Mouse (Mus musculus): ENCODE data around the gene Pdcd4. TPM values are rescaled to one million over a fixed set of nuclear protein-coding genes. Genes with fewer than 3 reads are reported as not detected.

Pdcd4 gene
- polyA plus RNA-seq, 1 experiment, result 30.8 TPM

GRCm38 (mm10) chr19:53964910-53965633 lies 73.0 kb downstream of the Pdcd4 start:
- no peak for TF ChIP-seq POLR2A (IDR thresholded peaks at IDR 0.05; ENCODE audit: borderline replicate concordance, extremely low read depth, insufficient read depth, insufficient read length, poor library complexity, severe bottlenecking)
- TF ChIP-seq CTCF (IDR thresholded peaks at IDR 0.05; ENCODE audit: borderline replicate concordance, extremely low read depth, insufficient read depth, insufficient read length), result no peak
- no peak for DNase-seq (ENCODE audit: low read depth)

- DNase-seq (ENCODE audit: low read depth), result no peak
- no peak for TF ChIP-seq CTCF (IDR thresholded peaks at IDR 0.05; ENCODE audit: borderline replicate concordance, extremely low read depth, insufficient read depth, insufficient read length)
- no peak for TF ChIP-seq POLR2A (IDR thresholded peaks at IDR 0.05; ENCODE audit: borderline replicate concordance, extremely low read depth, insufficient read depth, insufficient read length, poor library complexity, severe bottlenecking)
These were observed 77.2 kb downstream of the Pdcd4 start for GRCm38 (mm10) chr19:53969226-53969625.

GRCm38 (mm10) chr19:53971938-53972337 lies 79.9 kb downstream of the Pdcd4 start:
- DNase-seq (ENCODE audit: low read depth), result no peak
- no peak for TF ChIP-seq POLR2A (IDR thresholded peaks at IDR 0.05; ENCODE audit: borderline replicate concordance, extremely low read depth, insufficient read depth, insufficient read length, poor library complexity, severe bottlenecking)
- no peak for TF ChIP-seq CTCF (IDR thresholded peaks at IDR 0.05; ENCODE audit: borderline replicate concordance, extremely low read depth, insufficient read depth, insufficient read length)

- no peak for TF ChIP-seq POLR2A (IDR thresholded peaks at IDR 0.05; ENCODE audit: borderline replicate concordance, extremely low read depth, insufficient read depth, insufficient read length, poor library complexity, severe bottlenecking)
- TF ChIP-seq CTCF (IDR thresholded peaks at IDR 0.05; ENCODE audit: borderline replicate concordance, extremely low read depth, insufficient read depth, insufficient read length), result no peak
- DNase-seq (ENCODE audit: low read depth), result no peak
These were observed 81.6 kb downstream of the Pdcd4 start for GRCm38 (mm10) chr19:53973656-53974055.

Other genes starting within 250 kb of the Pdcd4 start
- gene Rbm20, start 214.9 kb upstream of the Pdcd4 start, polyA plus RNA-seq (2012; rRNA removed), result 1.5 and 3.8 TPM in 2 replicates
- 43.6 and 49.0 TPM in 2 replicates for gene Shoc2, start 52.1 kb downstream of the Pdcd4 start, polyA plus RNA-seq (2012; rRNA removed)
- 83.5 and 89.9 TPM in 2 replicates for gene Bbip1, start 52.4 kb downstream of the Pdcd4 start, polyA plus RNA-seq (2012; rRNA removed)
- gene Adra2a, start 151.9 kb downstream of the Pdcd4 start, polyA plus RNA-seq (2012; rRNA removed), result 11.4 and 19.0 TPM in 2 replicates

Measured in brain, embryonic 14.5 days (tissue).